Mouse (Mus musculus): ENCODE measurements at regions not wholly inside any gene's neighbourhood (a gene's known extent, or its start where the extent isn't known, plus 50 kb on each side); places are given as distances from the start of the nearest gene placed in this dataset.

- DNase-seq = peak; percentile 23
Measured at GRCm38 (mm10) chr7:61939971-61940705, 406.2 kb upstream of the Ndn start.

- peak; percentile 12 for DNase-seq
Measured at GRCm38 (mm10) chr7:61982203-61982932, 364.0 kb upstream of the Ndn start.

GRCm38 (mm10) chr7:62026635-62027034, 319.7 kb upstream of the Ndn start:
- DNase-seq = no peak

GRCm38 (mm10) chr7:62045743-62046451, 300.5 kb upstream of the Ndn start:
- no peak for DNase-seq

GRCm38 (mm10) chr7:62046452-62046809, 299.9 kb upstream of the Ndn start:
- no peak for DNase-seq

- DNase-seq = no peak
Measured at GRCm38 (mm10) chr7:62078607-62079006, 267.8 kb upstream of the Ndn start.

- DNase-seq = peak; percentile 28
Measured at GRCm38 (mm10) chr7:62085120-62085849, 261.1 kb upstream of the Ndn start.
